Mouse (Mus musculus) midbrain, postnatal 0 days (tissue): ENCODE data around the gene Scamp3. TPM values are rescaled to one million over a fixed set of nuclear protein-coding genes. Genes with fewer than 3 reads are reported as not detected.
"Not testable (repeated sequence)": the region's sequence is repeated elsewhere in the genome, so short reads cannot be mapped to it uniquely, and the experiment has no call there.

Experiments used
- ATAC-seq: fragments of 200-750 bp; cut with Nextera tagmentation; 2 replicates; pipeline ENCODE4 v1.8.0; 2017; ENCODE audit warnings: moderate number of reproducible peaks, mild to moderate bottlenecking, moderate TSS enrichment, moderate library complexity; ENCODE audit not compliant: low FRiP score
- DNase-seq: peaks from one replicate; pipeline ENCODE4 v3.0.0-alpha.2; 2015; ENCODE audit warnings: low spot score
- H3K27ac ChIP-seq: fragments of 300-500 bp; sonication (generic); 2 replicates; pipeline ENCODE4 v1.5.1; 2014; ENCODE audit warnings: low read depth, mild to moderate bottlenecking, low read length, mixed read lengths
- H3K27me3 ChIP-seq: fragments of 300-500 bp; sonication (generic); 2 replicates; pipeline ENCODE4 v1.6.1; 2014; ENCODE audit warnings: low read length, control low read depth, mixed read lengths; ENCODE audit not compliant: insufficient read depth
- H3K36me3 ChIP-seq: fragments of 300-500 bp; sonication (generic); 2 replicates; pipeline ENCODE4 v1.6.1; 2014; ENCODE audit warnings: low read length, control low read depth, mixed read lengths; ENCODE audit not compliant: insufficient read depth
- H3K4me1 ChIP-seq: fragments of 300-500 bp; sonication (generic); 2 replicates; pipeline ENCODE4 v1.6.1; 2014; ENCODE audit warnings: mild to moderate bottlenecking, control low read depth, antibody characterized with exemption, low read length, mixed read lengths; ENCODE audit not compliant: insufficient read depth
- H3K4me2 ChIP-seq: fragments of 300-500 bp; sonication (generic); 2 replicates; pipeline ENCODE4 v1.6.1; 2014; ENCODE audit warnings: low read depth, mild to moderate bottlenecking, low read length, mixed read lengths; ENCODE audit not compliant: poor library complexity, severe bottlenecking
- H3K4me3 ChIP-seq: fragments of 300-500 bp; sonication (generic); 2 replicates; pipeline ENCODE4 v1.5.1; 2014; ENCODE audit warnings: low read depth, mild to moderate bottlenecking, low read length, moderate library complexity
- H3K9ac ChIP-seq: fragments of 300-500 bp; sonication (generic); replicated peaks from 2 replicates; pipeline ENCODE4 v1.6.1; 2014; ENCODE audit warnings: mild to moderate bottlenecking, low read length, moderate library complexity, mixed read lengths; ENCODE audit not compliant: poor library complexity, severe bottlenecking
- H3K9me3 ChIP-seq: fragments of 300-500 bp; sonication (generic); 2 replicates; pipeline ENCODE4 v1.6.1; 2016; ENCODE audit warnings: low read length, control low read depth
- CTCF ChIP-seq: IDR thresholded peaks from 2 replicates; pipeline ENCODE4 v1.5.1; 2016; ENCODE audit warnings: antibody characterized with exemption, mild to moderate bottlenecking
- WGBS: fragments of 180-500 bp; shearing (Covaris S2); extraction: QIAGEN DNeasy Blood & Tissue Kit; methylation state at CpG from one replicate; pipeline ENCODE4 v1.1.7; 2014; 5-methylcytosine and 5-hydroxymethylcytosine counted together
- polyA plus RNA-seq: library from polyadenylated mRNA; unstranded; fragments of >200 nt; fragmentation: Nextera tagmentation; extraction: Ambion mirVana; gene quantifications from 2 replicates; pipeline ENCODE4 v1.2.1, GENCODE M21; 2015
- total RNA-seq: library from RNA; depleted of rRNA; stranded (reverse); fragments of >200 nt; gene quantifications from 2 replicates; pipeline ENCODE4 v1.2.3, GENCODE M21; 2014

Scamp3 gene
- total and polyA plus RNA-seq, 2 experiments from 2014 or later: 84.8 to 151 TPM

DNA sequence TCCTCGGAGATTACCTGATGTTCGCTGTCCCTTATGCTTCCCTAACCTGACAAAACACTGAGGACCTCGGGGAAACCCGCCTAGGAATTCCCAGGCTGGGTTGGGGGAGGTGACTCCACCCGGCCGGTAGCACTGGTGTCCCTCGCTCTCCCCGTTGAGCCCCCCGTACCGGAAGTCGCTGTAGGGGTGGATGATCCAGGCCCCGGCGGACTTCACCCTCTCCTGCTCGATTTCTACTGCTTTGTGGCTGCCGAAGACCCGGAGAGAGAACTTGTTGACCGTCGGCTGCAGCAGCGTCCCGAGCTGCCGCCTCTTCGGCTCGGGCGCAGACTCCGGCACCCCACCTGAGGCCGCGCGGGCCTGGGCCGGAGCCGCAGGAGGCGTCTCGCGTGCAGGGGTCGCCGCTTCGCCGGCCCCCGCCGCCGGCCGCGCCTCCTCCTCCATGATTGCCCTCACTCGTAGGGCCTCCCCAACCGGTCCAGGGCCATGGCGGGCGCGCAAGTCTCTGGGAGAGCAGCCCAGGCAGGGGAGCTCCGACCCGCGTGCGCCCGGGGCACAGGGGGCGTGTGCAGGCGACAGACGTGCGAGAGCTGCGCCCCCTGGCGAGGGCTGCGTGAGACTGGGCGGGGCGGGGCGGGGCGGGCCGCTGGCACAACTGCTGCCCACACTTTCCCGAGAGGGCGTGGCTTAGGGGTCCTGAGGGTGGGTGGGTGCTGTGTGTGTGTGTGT is 17.5 kb upstream of the Scamp3 start, which contains the start of gene Hcn3:
Gene Hcn3 (minus strand): TSS at position 581 of the 729 bp plus-strand sequence.
- ATAC-seq: peak; percentile 82
- DNase-seq: peak; percentile 77
- Histone ChIP-seq H3K36me3 (no peaks in the 10 kb centered on the region), H3K4me1 (peaks cover 4% of the 10 kb centered on the region; the same call in 1 of the 2 replicates), H3K9me3 (no peaks in the 10 kb centered on the region), H3K9ac (peak within 1 kb of the TSS; percentile 69), H3K27ac (peak within 1 kb of the TSS; percentile 70), H3K27me3 (no peaks in the 10 kb centered on the region), H3K4me3 (peak within 1 kb of the TSS; percentile 76), H3K4me2 (peak within 1 kb of the TSS; percentile 79)
- peak; percentile 77 for TF ChIP-seq CTCF
- under 1% methylated on average over 59 of the region's 66 CpGs for WGBS

GRCm38 (mm10) chr3:89161207-89161606 is 16.1 kb upstream of the Scamp3 start:
- H3K27me3 ChIP-seq, H3K4me2 ChIP-seq, ATAC-seq, H3K4me3 ChIP-seq, DNase-seq, H3K9ac ChIP-seq, H3K36me3 ChIP-seq, H3K9me3 ChIP-seq, H3K27ac ChIP-seq: not testable (repeated sequence)
- H3K4me1 ChIP-seq: peaks cover 11% of the 10 kb centered on the region; the same call in 1 of the 2 replicates

DNA sequence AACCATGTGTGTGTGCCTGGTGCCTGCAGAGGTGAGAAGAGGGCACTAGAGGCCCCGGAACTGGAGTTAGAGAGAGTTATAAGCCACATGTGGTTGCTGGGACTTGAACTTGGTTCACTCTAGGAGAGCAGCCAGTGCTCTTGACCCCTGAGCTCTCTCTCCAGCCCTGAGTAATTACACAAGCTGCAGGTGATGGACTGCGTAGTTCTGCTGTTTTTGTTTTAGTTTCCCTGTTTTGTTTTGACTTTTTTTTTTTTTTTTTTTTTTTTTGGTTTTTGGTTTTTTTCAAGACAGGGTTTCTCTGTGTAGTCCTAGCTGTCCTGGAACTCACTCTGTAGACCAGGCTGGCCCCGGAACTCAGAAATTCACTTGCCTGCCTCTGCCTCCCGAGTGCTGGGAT is 15.5 kb upstream of the Scamp3 start:
- Histone ChIP-seq H3K27me3 (no peaks in the 10 kb centered on the region), H3K27ac (no peak overlapping the region), H3K4me2 (no peak overlapping the region), H3K9me3 (no peaks in the 10 kb centered on the region), H3K9ac (no peak overlapping the region), H3K36me3 (peaks cover 3% of the 10 kb centered on the region; the same call in 1 of the 2 replicates), H3K4me3 (no peak overlapping the region), H3K4me1 (peaks cover 11% of the 10 kb centered on the region; the same call in 1 of the 2 replicates)
- no peak for DNase-seq
- 81% methylated on average over 4 of the region's 4 CpGs for WGBS
- no peak for ATAC-seq
- no peak for TF ChIP-seq CTCF

DNA sequence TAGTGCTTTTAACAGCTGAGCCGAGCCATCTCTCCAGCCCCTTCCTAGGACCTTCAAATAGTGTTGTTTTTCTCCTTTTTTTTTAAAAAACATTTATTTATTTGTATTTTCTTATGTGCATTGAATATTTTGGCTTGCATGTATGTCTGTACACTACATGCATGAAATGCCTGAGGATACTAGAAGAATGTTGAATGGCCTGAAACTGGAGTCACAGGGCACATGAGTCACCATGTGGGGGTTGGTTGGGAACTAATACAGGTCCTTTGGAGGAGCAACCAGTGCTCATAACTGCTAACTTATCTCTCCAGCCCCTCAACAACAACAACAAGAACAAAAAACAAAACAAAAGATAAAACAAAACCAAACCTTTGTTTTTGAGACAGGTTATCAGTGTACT is 14.2 kb upstream of the Scamp3 start:
- H3K4me1 ChIP-seq: peaks cover 9% of the 10 kb centered on the region; the same call in 1 of the 2 replicates
- H3K36me3 ChIP-seq: peaks cover 12% of the 10 kb centered on the region
- no peaks in the 10 kb centered on the region for H3K9me3 ChIP-seq
- DNase-seq: no peak
- no peak overlapping the region for H3K9ac ChIP-seq
- H3K4me3 ChIP-seq: no peak overlapping the region
- no peak for ATAC-seq
- no peaks in the 10 kb centered on the region for H3K27me3 ChIP-seq
- no peak for TF ChIP-seq CTCF
- no peak overlapping the region for H3K27ac ChIP-seq
- no peak overlapping the region for H3K4me2 ChIP-seq
- 85% methylated on average over 1 of the region's 1 CpGs for WGBS

- H3K27me3 ChIP-seq: no peaks in the 10 kb centered on the region
- 67% methylated on average over 5 of the region's 5 CpGs for WGBS
- no peak overlapping the region for H3K9ac ChIP-seq
- H3K4me1 ChIP-seq: peaks cover 7% of the 10 kb centered on the region; the same call in 1 of the 2 replicates
- H3K4me3 ChIP-seq: peak overlapping the region; percentile 76; the same call in 1 of the 2 replicates
- no peak for TF ChIP-seq CTCF
- DNase-seq (no peak), ATAC-seq (no peak)
- H3K4me2 ChIP-seq: peak overlapping the region; percentile 63; the same call in 1 of the 2 replicates
- H3K9me3 ChIP-seq: no peaks in the 10 kb centered on the region
- H3K27ac ChIP-seq: no peak overlapping the region
- peaks cover 17% of the 10 kb centered on the region for H3K36me3 ChIP-seq
Measured at GRCm38 (mm10) chr3:89163643-89164245, 13.5 kb upstream of the Scamp3 start.
